Mouse (Mus musculus) adipocyte (in vitro differentiated cells): ENCODE measurements at regions not wholly inside any gene's neighbourhood (a gene's known extent, or its start where the extent isn't known, plus 50 kb on each side); places are given as distances from the start of the nearest gene placed in this dataset.

ENCODE experiments used
- DNase-seq: peaks from one replicate; pipeline ENCODE4 v3.0.0-alpha.2; 2016; ENCODE audit warnings: low spot score

- no peak for DNase-seq
Observed at GRCm38 (mm10) chr5:119619906-119620305, 50.6 kb upstream of the Tbx3 start.
